Mouse (Mus musculus) cortical plate, adult 2 months (tissue): Measurements from ENCODE around the gene Gramd1a.

Source experiments
- CTCF ChIP-seq: fragments of 200-500 bp; IDR thresholded peaks from 2 replicates; pipeline ENCODE4 v1.5.1; 2011; ENCODE audit warnings: mild to moderate bottlenecking, control low read depth, low read length; ENCODE audit not compliant: insufficient read depth; ENCODE audit errors: extremely low read depth
- POLR2A ChIP-seq: fragments of 200-500 bp; IDR thresholded peaks from 2 replicates; pipeline ENCODE4 v1.6.1; 2011; ENCODE audit warnings: mild to moderate bottlenecking, low read length, control low read depth; ENCODE audit not compliant: insufficient read depth; ENCODE audit errors: extremely low read depth

DNA sequence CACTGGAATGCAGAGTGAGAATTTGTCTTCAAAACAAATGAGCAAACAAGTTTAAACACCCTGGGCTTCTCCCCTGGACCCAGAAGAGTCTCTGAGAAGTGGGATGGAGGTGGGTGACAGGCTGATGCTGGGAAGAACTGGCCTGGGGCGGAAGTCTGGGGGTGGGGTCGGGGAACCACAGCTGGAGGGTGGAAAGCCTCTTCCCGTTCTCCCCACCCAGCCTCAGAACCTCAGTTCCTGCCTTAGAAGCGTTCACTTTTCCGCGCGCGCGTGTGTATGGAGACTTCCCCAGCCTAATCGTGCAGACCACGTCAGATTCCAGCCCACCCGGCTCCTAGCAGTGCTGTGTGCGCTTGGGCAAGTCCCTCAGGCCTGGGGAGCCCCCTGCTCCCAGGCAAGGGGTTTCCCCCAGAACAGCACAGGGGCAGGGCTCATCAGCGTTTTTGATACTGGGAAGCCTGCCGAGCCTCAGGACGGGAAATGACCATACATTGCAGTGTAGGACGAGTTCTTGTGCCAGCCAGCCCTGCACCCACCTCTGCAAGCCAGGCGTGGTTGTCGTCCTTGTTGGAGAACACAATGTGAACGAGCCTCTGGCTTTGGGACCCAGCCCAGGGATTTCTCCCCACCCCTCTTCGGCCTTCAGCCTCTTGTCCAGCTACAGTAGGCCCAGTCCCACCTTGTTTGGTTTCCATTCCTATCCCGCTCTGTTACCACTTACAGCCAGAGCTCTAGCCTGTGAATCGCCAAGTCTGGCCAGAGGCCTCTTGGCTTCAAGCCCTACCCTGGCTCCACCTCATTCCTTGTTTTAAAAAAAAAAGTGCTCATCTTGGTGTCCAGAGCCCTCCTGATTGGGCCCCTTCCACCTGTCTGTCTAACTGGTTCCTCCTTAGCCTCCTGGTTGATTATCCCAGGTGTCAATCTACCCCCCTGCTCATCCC, 4.1 kb downstream of the Gramd1a start:
- TF ChIP-seq POLR2A (peak; percentile 24; the same call in 1 of the 2 replicates), CTCF (no peak)
